Mouse (Mus musculus): ENCODE measurements around the gene Trio. TPM values are rescaled to one million over a fixed set of nuclear protein-coding genes. Genes with fewer than 3 reads are reported as not detected.
A peak's percentile ranks its signal among the peaks of the same experiment; 100 is the strongest.

The Trio gene
- polyA plus RNA-seq, 1 experiment from 2014 or later = 65.1 TPM

DNA sequence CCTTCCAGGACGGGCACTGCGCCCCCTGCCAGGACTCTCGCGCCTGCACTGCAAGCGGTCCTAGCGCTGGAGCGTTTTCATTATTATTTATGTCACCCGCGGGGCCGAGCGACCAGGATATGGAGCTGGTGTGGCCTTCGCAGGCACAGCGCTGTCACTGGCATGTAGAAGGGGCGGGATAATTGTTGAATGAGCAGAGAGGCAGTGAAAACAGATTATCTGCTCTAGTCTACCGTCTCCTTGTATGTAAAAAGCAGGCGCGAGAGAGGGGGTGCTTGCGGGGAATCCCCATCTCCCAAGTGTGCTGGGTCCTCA, 476 bp upstream of the Trio start:
- Histone ChIP-seq H3K9ac (replicated peaks; ENCODE audit: low read depth, low read length) (peak overlapping the region; percentile 99), H3K36me3 (ENCODE audit: control insufficient read depth, insufficient read depth, low read length) (no peaks in the 10 kb centered on the region)
- 0% methylated on average over 18 of the region's 18 CpGs for WGBS

DNA sequence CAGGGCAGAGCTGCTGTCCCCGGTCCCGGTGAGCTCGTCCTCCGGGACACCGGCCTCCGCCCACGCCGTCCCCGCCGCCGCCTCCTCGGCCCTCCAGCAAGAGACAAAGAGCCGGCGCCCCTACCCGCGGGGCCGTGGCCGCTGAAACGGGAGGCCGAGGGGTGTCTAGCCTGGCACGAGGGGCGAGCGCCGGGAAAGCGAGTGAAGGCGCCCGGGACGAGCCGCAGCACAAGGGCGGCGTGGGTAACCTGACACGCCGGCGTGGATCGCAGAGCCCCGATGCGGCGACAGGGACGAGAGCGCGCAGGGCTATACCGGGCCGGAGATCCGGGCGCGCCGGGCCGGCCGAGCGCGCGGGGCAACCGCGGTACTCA, 696 bp downstream of the Trio start:
- WGBS = under 1% methylated on average over 44 of the region's 54 CpGs
- peaks cover 42% of the 10 kb centered on the region for H3K4me1 ChIP-seq (ENCODE audit: control insufficient read depth, insufficient read depth, low read length)
- peak overlapping the region; percentile 99 for H3K9ac ChIP-seq (replicated peaks; ENCODE audit: low read depth, low read length)
- no peaks in the 10 kb centered on the region for H3K36me3 ChIP-seq (ENCODE audit: control insufficient read depth, insufficient read depth, low read length)
- peak overlapping the region; percentile 99 for H3K27ac ChIP-seq (ENCODE audit: low read depth, low read length)
- peak overlapping the region; percentile 96 for H3K4me3 ChIP-seq (ENCODE audit: low read depth, low read length)
- H3K4me2 ChIP-seq (ENCODE audit: low read depth, low read length) = peak overlapping the region; percentile 83
- H3K9me3 ChIP-seq (ENCODE audit: control insufficient read depth, low read length) = no peaks in the 10 kb centered on the region
- H3K27me3 ChIP-seq (ENCODE audit: control insufficient read depth, insufficient read depth, low read length) = no peaks in the 10 kb centered on the region
- peak; percentile 18 for ATAC-seq (ENCODE audit: low read depth)

More for the DNA sequence above, 476 bp upstream of the Trio start:
- Histone ChIP-seq H3K27ac (ENCODE audit: low read depth, low read length) (peak overlapping the region; percentile 99), H3K9me3 (ENCODE audit: control insufficient read depth, low read length) (no peaks in the 10 kb centered on the region), H3K27me3 (ENCODE audit: control insufficient read depth, insufficient read depth, low read length) (no peaks in the 10 kb centered on the region), H3K4me3 (ENCODE audit: low read depth, low read length) (peak overlapping the region; percentile 96), H3K4me1 (ENCODE audit: control insufficient read depth, insufficient read depth, low read length) (peaks cover 31% of the 10 kb centered on the region), H3K4me2 (ENCODE audit: low read depth, low read length) (peak overlapping the region; percentile 76)
- no peak for ATAC-seq (ENCODE audit: low read depth)

DNA sequence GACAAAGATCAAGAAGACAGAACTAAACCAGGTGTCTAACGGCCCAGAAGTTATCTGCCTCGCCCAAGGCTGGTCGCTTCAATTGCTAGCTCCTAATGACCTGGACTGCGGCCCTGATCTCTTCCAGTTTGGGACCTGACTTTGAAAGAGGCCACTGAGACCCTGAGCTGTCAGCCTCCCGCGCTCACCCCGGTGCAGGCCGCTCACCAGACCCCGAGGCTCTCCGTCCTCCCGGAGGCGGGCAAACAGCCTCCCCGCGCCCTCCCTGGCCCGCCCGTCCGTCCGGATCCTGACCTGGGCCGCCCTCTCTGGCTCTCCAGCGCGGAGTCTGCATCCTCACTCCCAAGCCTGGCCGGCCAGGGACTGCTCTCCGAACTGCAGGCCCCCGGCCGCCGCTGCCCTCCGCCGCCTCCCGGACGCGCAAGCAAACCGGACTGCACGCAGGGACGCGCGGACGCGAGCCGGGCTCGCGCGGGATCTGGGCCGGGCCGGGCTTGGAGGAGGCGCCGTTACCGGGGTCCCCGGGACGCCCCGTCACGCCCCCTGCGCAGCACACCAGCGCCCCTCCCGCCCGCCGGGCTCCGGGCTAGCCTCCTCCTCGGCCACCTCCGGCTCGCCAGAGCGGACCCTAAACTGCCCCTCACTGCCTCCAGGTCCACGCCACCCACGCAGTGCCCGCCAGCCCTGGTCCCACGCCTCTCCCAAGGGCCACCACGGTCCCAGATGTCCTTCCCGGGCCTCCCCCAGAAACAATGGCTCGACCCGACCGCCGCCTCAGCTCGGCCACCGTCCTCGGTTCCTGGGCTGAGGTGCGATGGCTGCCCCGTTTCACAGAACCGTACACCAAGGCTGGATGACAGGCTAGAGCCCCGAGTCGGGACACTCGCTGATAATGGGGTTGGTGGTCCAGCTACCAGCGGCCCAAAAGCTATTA, 1.4 kb downstream of the Trio start:
- Histone ChIP-seq H3K4me1 (ENCODE audit: control insufficient read depth, insufficient read depth, low read length) (peaks cover 47% of the 10 kb centered on the region), H3K9ac (replicated peaks; ENCODE audit: low read depth, low read length) (peak overlapping the region; percentile 99), H3K9me3 (ENCODE audit: control insufficient read depth, low read length) (no peaks in the 10 kb centered on the region), H3K27me3 (ENCODE audit: control insufficient read depth, insufficient read depth, low read length) (no peaks in the 10 kb centered on the region), H3K4me2 (ENCODE audit: low read depth, low read length) (peak overlapping the region; percentile 83), H3K36me3 (ENCODE audit: control insufficient read depth, insufficient read depth, low read length) (no peaks in the 10 kb centered on the region), H3K27ac (ENCODE audit: low read depth, low read length) (peak overlapping the region; percentile 99), H3K4me3 (ENCODE audit: low read depth, low read length) (peak overlapping the region; percentile 96)
- peak; percentile 35; the same call in 1 of the 2 replicates for ATAC-seq (ENCODE audit: low read depth)
- under 1% methylated on average over 62 of the region's 81 CpGs for WGBS

DNA sequence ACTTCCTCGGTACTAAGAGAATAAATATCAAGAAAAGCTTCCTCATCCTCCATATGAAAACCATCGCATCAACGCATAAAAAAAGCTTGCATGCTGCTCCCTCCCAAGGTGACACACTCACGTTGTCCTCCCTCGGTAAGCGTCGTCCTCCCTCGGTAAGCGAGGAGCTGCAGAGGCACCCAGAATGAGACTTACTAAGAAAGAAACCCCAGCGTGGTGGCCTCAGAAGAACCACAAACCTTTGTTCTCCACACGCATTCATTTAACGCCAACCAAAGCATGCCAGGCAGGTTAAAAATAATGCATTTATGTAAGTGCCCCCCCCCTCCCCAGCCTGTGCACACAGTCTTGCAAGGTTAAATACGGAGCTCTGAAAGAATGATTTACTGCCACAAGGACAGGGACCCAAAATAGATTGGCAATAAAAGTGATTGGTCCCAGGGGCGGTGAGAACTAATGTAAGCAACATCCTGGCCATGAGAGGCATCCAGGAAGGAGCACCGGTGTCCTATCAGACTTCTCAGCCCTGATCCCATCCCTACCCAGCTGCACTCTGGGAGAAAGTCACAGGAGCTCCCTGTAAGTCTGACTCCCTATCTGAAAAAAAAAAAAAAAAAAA, 3.9 kb downstream of the Trio start:
- no peaks in the 10 kb centered on the region for H3K36me3 ChIP-seq (ENCODE audit: control insufficient read depth, insufficient read depth, low read length)
- no peaks in the 10 kb centered on the region for H3K9me3 ChIP-seq (ENCODE audit: control insufficient read depth, low read length)
- no peak overlapping the region for H3K27ac ChIP-seq (ENCODE audit: low read depth, low read length)
- peak overlapping the region; percentile 14 for H3K4me3 ChIP-seq (ENCODE audit: low read depth, low read length)
- no peaks in the 10 kb centered on the region for H3K27me3 ChIP-seq (ENCODE audit: control insufficient read depth, insufficient read depth, low read length)
- H3K9ac ChIP-seq (replicated peaks; ENCODE audit: low read depth, low read length) = peak overlapping the region; percentile 41; the same call in 1 of the 2 replicates
- H3K4me2 ChIP-seq (ENCODE audit: low read depth, low read length) = peak overlapping the region; percentile 42
- peaks cover 46% of the 10 kb centered on the region for H3K4me1 ChIP-seq (ENCODE audit: control insufficient read depth, insufficient read depth, low read length)
- no peak for ATAC-seq (ENCODE audit: low read depth)
- 5% methylated on average over 15 of the region's 15 CpGs for WGBS

DNA sequence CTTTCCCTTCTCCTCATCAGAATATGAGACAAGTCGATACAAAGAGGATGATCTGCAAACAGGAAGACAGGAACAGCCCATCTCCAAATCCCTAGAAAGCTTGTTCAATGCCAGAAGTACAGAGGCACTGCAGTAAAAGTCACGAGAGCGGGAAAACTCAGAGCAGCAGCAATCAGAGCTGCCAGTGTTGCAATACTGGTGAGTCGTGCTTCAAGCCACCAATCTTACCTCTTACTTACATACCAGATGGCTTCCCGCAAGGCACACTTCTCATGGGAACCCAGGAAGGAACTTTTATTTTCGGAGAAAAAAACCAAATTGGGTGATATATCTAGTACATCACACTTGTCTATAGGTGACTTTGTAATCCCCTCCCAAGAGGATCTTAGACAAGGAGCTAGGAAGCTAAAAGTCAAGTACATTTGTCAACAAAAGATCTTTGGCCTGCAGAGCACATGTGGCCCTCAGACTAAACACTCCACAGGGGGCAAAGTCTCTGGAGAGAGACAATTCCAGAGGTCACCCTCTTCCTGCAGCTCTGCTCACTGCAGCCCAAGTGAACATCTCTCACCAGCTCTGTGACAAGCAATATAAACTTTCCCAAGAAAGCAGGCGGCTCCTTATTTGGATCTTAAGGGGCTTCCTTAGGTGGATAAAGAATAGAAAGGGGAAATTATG, 6.1 kb downstream of the Trio start:
- ATAC-seq (ENCODE audit: low read depth) = no peak
- Histone ChIP-seq H3K4me1 (ENCODE audit: control insufficient read depth, insufficient read depth, low read length) (peaks cover 40% of the 10 kb centered on the region), H3K4me2 (ENCODE audit: low read depth, low read length) (no peak overlapping the region), H3K27ac (ENCODE audit: low read depth, low read length) (no peak overlapping the region), H3K4me3 (ENCODE audit: low read depth, low read length) (no peak overlapping the region), H3K9me3 (ENCODE audit: control insufficient read depth, low read length) (no peaks in the 10 kb centered on the region), H3K9ac (replicated peaks; ENCODE audit: low read depth, low read length) (no peak overlapping the region), H3K27me3 (ENCODE audit: control insufficient read depth, insufficient read depth, low read length) (no peaks in the 10 kb centered on the region), H3K36me3 (ENCODE audit: control insufficient read depth, insufficient read depth, low read length) (no peaks in the 10 kb centered on the region)
- WGBS = 62% methylated on average over 7 of the region's 7 CpGs

DNA sequence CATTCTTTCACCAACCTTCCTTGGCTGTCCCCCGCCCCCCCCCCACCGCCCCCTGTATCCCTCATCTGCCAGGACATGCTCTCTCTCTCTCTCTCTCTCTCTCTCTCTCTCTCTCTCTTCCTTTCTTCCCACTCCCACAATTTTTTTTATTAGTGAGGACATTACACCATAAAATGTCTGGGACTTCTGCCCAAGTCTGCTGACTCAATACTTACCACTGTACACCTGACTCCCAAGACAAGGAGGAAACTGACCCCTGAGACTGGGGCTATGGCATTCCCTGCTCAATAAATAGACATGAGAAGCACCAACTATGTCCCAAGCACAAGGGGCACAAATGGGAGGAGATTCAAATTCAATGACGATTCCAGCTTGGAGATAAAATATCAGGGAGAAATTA, 18.1 kb downstream of the Trio start:
- 79% methylated on average over 3 of the region's 3 CpGs for whole genome bisulfite sequencing
- peaks cover 20% of the 10 kb centered on the region; the same call in 1 of the 2 replicates for H3K4me1 ChIP-seq (ENCODE audit: control insufficient read depth, insufficient read depth, low read length)
- no peaks in the 10 kb centered on the region for H3K9me3 ChIP-seq (ENCODE audit: control insufficient read depth, low read length)
- H3K36me3 ChIP-seq (ENCODE audit: control insufficient read depth, insufficient read depth, low read length) = no peaks in the 10 kb centered on the region
- H3K27ac ChIP-seq (ENCODE audit: low read depth, low read length) = no peak overlapping the region
- no peaks in the 10 kb centered on the region for H3K27me3 ChIP-seq (ENCODE audit: control insufficient read depth, insufficient read depth, low read length)
- no peak overlapping the region for H3K9ac ChIP-seq (replicated peaks; ENCODE audit: low read depth, low read length)
- no peak overlapping the region for H3K4me3 ChIP-seq (ENCODE audit: low read depth, low read length)
- no peak overlapping the region for H3K4me2 ChIP-seq (ENCODE audit: low read depth, low read length)
- ATAC-seq (ENCODE audit: low read depth) = no peak

DNA sequence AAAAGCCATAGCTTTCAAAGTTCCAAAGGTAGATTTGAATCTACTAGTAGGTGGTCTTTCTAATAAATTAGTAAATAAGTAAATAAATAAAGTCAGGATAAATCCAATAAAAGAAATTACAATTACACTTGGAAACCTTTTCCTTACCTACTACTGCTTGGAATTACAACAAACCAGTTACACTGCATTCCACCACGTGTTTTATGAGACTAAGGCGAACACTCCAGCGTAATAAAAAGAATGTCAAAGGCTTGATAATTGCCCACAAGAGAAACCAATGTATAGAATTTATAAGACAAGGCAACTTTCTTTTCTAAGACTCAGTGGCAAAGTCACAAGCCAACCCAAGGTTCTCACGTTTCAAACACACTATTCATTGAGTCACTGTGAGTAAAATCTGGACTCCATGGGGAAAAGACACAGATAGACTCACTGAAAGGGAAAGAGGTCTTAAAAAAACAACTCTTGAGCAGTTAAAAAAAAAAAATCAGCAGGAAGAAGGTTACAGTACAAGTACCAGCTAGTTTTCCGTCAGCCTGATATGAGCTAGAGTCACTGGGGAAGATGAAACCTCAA, 21.4 kb downstream of the Trio start:
- Histone ChIP-seq H3K27me3 (ENCODE audit: control insufficient read depth, insufficient read depth, low read length) (no peaks in the 10 kb centered on the region), H3K4me2 (ENCODE audit: low read depth, low read length) (no peak overlapping the region), H3K36me3 (ENCODE audit: control insufficient read depth, insufficient read depth, low read length) (no peaks in the 10 kb centered on the region), H3K9me3 (ENCODE audit: control insufficient read depth, low read length) (no peaks in the 10 kb centered on the region), H3K4me1 (ENCODE audit: control insufficient read depth, insufficient read depth, low read length) (peaks cover 27% of the 10 kb centered on the region; the same call in 1 of the 2 replicates), H3K27ac (ENCODE audit: low read depth, low read length) (no peak overlapping the region), H3K4me3 (ENCODE audit: low read depth, low read length) (no peak overlapping the region), H3K9ac (replicated peaks; ENCODE audit: low read depth, low read length) (no peak overlapping the region)
- 21% methylated on average over 5 of the region's 5 CpGs for WGBS
- ATAC-seq (ENCODE audit: low read depth) = no peak

DNA sequence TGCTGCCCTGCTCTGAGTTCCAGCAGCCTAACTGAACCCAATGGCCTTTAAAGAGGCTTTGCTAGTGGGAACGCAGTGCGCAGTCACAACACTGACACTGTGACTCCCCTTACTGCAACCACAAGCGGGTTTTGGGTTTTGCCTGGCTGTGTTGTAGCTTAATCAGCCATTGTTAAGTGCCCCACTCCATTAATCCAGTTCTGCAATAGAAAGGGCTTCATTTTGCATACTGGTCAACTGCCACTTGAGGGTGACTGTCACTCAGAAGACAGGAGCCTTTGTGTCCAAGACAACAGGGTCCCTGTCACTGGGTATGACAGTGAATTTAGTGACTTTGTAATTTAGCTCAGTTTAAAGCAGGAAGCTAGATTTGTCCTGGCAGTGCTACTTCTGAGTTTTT, 23.1 kb downstream of the Trio start:
- no peak overlapping the region for H3K4me3 ChIP-seq (ENCODE audit: low read depth, low read length)
- no peak overlapping the region for H3K9ac ChIP-seq (replicated peaks; ENCODE audit: low read depth, low read length)
- H3K4me1 ChIP-seq (ENCODE audit: control insufficient read depth, insufficient read depth, low read length) = peaks cover 32% of the 10 kb centered on the region
- H3K9me3 ChIP-seq (ENCODE audit: control insufficient read depth, low read length) = no peaks in the 10 kb centered on the region
- WGBS = 40% methylated on average over 3 of the region's 3 CpGs
- H3K27me3 ChIP-seq (ENCODE audit: control insufficient read depth, insufficient read depth, low read length) = no peaks in the 10 kb centered on the region
- no peak overlapping the region for H3K27ac ChIP-seq (ENCODE audit: low read depth, low read length)
- no peaks in the 10 kb centered on the region for H3K36me3 ChIP-seq (ENCODE audit: control insufficient read depth, insufficient read depth, low read length)
- ATAC-seq (ENCODE audit: low read depth) = no peak
- H3K4me2 ChIP-seq (ENCODE audit: low read depth, low read length) = no peak overlapping the region
